23 mouse cellular contexts compared by ENCODE assay signal in genomic region chr10:62534509-62534908, GRCm38 (mm10).
"Had no signal": no experiment of that assay in that cellular context is flagged by ENCODE, and none has a peak within 500 bp of the region (broad histone marks: within the 10 kb centered on the region; RNA-seq: fewer than 3 reads in every experiment).

No protein-coding gene starts in this region.

- H3K4me1 ChIP-seq: intestine, embryonic 15.5 days; limb, embryonic 10.5 days; limb, embryonic 13.5 days; liver, embryonic 15.5 days; midbrain, embryonic 12.5 days; midbrain, embryonic 15.5 days; neural tube, embryonic 12.5 days; neural tube, embryonic 15.5 days had no signal

- H3K9me3 ChIP-seq: intestine, embryonic 15.5 days; kidney, embryonic 15.5 days; limb, embryonic 10.5 days; limb, embryonic 13.5 days; liver, embryonic 12.5 days; liver, embryonic 15.5 days; midbrain, embryonic 12.5 days; midbrain, embryonic 15.5 days; neural tube, embryonic 12.5 days; neural tube, embryonic 15.5 days had no signal

- H3K4me3 ChIP-seq: intestine, embryonic 15.5 days; kidney, embryonic 15.5 days; limb, embryonic 10.5 days; limb, embryonic 13.5 days; liver, embryonic 12.5 days; liver, embryonic 15.5 days; midbrain, embryonic 12.5 days; midbrain, embryonic 15.5 days; neural tube, embryonic 12.5 days; neural tube, embryonic 15.5 days had no signal

- H3K36me3 ChIP-seq: intestine, embryonic 15.5 days; kidney, embryonic 15.5 days; limb, embryonic 10.5 days; limb, embryonic 13.5 days; liver, embryonic 12.5 days; liver, embryonic 15.5 days; midbrain, embryonic 12.5 days; midbrain, embryonic 15.5 days; neural tube, embryonic 12.5 days; neural tube, embryonic 15.5 days had no signal

- H3K9ac ChIP-seq: intestine, embryonic 15.5 days; kidney, embryonic 15.5 days; limb, embryonic 13.5 days; liver, embryonic 12.5 days; liver, embryonic 15.5 days; midbrain, embryonic 12.5 days; midbrain, embryonic 15.5 days; neural tube, embryonic 12.5 days; neural tube, embryonic 15.5 days had no signal

- ATAC-seq: intestine, embryonic 15.5 days; liver, embryonic 12.5 days; midbrain, embryonic 15.5 days had no signal

- H3K4me2 ChIP-seq: intestine, embryonic 15.5 days; kidney, embryonic 15.5 days; limb, embryonic 13.5 days; liver, embryonic 12.5 days; liver, embryonic 15.5 days; midbrain, embryonic 12.5 days; midbrain, embryonic 15.5 days; neural tube, embryonic 12.5 days; neural tube, embryonic 15.5 days had no signal

- DNase-seq: kidney, adult 11 months; kidney, adult 8-10 months; kidney, postnatal 10 days; kidney, postnatal 36 days; liver; right cerebral cortex, adult 18-20 months; right cerebral cortex, postnatal 14 days; right cerebral cortex, postnatal 4 days; thymus, adult 18-20 months; thymus, postnatal 14 days; thymus, postnatal 4 days had no signal

- H3K27ac ChIP-seq: intestine, embryonic 15.5 days; kidney, embryonic 15.5 days; limb, embryonic 10.5 days; limb, embryonic 13.5 days; liver, embryonic 12.5 days; liver, embryonic 15.5 days; macrophage; midbrain, embryonic 12.5 days; midbrain, embryonic 15.5 days; neural tube, embryonic 12.5 days; neural tube, embryonic 15.5 days; stomach, postnatal 0 days had no signal

- H3K27me3 ChIP-seq: intestine, embryonic 15.5 days; kidney, embryonic 15.5 days; limb, embryonic 13.5 days; liver, embryonic 12.5 days; liver, embryonic 15.5 days; midbrain, embryonic 12.5 days; midbrain, embryonic 15.5 days; neural tube, embryonic 12.5 days; neural tube, embryonic 15.5 days had no signal
